Mouse (Mus musculus): ENCODE results near the gene Cdkal1.

Gene Cdkal1

DNA sequence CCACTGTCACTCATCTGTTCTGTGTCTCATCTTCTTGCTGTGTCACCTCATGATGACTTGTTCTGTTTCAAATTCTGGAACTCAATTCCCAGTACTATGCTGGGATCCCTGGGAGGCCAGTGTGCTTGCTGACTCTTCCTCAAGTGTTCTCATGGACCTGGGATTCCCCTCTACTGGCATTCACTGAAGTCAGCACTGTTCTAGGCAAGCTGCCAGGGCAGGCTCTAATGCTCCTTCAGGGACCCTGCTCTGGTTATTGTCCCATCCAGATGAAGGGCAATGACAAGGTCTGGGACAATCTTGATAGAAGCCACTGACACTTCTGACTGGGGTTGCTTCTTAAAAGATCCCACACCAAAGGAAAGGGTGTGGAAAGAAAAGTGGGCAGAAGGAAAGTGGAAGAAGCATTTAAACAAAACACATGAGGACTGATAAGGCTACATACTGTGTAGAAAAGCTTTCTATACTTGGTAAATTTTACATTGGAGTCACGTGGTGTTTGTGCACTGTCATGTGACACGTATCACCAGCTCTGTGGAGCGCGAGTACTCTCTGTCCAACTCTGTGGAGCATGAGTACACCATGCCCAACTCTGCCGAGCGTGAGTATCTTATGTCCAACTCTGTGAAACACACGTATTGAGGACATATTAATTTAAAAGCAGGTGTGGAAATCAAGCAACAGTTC, 227.9 kb downstream of the Cdkal1 start:
- DNase-seq (ENCODE audit: low spot score), result no peak

DNA sequence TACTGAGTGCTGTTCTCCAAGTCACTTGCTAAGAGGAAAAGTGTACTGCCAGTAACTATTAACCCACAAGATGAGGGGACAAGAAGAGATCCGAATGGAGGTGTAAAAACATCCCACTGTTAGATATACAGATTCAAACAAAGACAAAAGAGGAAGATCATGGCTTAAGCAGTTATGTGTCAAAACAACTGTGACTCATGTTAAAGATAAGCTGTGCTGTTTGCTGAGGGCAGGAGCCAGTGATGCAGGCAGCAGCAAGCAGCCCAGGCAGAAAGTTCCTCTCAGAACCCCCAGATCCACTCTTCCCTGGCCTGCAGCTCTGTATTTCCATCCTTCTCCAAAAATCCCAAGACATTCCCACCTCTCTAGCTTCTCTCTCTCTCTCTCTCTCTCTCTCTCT, 230.5 kb downstream of the Cdkal1 start:
- DNase-seq (ENCODE audit: low spot score), result no peak

DNA sequence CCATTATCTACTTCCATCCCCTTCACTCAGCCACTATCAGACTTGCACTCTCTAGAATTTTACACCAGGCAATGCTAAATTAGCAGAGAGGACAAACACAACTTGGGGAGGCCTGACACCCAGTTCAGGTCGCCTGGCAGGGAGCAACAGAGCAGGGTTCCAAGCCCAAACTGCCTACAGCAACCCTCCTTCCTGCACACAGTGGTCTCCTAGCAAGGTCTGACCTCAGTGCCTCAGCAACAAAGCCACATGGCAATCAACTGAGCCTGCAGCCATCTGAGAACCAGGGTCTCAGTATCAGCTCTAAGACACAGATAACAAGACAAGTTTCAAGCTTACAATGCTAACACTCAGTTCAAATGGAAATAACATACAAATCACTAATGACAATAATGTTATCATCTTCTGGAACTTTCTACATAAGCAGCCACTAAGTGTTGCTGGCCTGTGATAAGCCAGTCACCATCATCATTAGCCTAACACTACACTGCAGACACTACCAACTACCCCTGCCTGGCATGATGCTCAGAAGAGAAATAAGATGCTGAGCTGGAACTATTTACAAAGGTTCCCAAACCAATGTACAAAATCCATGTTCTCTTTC, 231.7 kb downstream of the Cdkal1 start:
- DNase-seq (ENCODE audit: low spot score), result no peak

DNA sequence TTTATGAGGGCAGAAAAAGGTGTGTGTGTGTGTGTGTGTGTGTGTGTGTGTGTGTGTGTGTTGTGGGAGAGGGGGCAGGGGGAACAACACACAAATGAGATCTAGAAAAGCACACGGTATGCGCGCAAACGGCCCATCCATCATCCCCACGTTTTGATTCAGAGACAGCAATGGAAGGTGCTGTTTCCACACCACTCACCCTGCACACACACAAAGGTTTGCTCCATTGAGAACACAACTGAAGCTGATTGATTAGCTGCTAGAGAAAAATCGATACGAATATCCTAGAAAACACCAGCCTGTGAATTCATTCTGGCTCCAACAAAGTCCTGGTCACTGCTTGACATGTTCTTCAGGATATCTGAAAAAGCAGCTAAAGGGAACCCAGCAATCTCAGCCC, 233.6 kb downstream of the Cdkal1 start:
- DNase-seq (ENCODE audit: low spot score), result no peak

- no peak for DNase-seq (ENCODE audit: low spot score)
These were observed 234.1 kb downstream of the Cdkal1 start for GRCm38 (mm10) chr13:29621363-29621762.

DNA sequence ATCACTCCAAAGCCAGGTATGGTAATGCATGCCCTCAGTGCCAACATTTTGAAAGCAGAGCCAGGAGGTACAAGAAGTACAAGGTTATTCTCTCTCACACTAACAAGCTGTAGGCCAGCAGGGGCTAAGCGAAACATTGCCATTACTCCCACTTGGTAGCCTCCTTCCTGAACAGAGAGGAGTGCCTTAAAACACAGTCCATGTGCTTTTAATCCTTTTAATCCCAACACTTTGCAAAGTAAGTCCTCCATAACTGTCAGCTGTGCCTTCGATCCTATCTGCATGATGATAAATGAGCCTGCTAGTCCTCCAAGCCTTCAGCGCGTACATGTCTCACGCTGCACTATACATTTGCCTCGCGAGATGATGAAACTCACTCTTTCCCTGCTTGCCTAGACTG, 234.6 kb downstream of the Cdkal1 start:
- no peak for DNase-seq (ENCODE audit: low spot score)

- no peak for DNase-seq (ENCODE audit: low spot score)
These were observed 238.8 kb downstream of the Cdkal1 start for GRCm38 (mm10) chr13:29616654-29617171.

DNA sequence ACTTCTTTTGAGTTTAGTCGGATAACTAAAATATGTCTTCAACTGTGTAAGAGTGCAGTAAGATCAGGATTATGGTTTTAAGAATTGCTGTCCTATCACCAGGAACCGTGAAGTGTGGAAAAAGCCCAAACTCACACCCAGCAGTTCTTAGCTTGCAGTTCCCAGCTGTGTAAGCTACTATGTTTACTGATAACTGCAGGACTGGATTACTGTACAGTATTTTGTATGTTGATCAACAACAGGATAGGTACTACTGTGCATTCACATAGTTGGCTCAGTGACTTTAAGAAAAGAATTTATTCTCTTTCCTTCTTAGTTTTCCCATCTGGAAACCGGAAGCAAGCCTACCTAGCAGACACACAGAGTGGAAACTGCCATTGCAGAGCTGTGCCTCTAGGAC, 239.5 kb downstream of the Cdkal1 start:
- no peak for DNase-seq (ENCODE audit: low spot score)

DNA sequence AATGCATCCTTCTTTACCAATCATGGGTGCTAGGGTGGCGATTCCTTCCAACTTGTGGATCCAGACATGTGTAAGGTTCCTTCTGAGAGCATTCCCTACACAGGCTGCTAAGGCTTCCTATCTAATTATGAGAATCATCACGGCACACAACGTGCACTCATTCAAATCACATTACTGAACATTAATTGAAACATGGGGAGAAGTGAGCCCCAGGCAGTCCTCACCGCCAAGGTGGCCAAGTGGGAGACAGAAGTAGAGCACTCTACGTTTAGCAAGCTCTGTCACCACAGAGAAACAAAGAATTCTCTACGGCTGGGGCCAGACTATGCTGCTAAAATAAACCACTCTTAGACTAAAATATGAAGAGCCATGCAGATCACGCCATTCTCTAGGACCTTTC, 240.4 kb downstream of the Cdkal1 start:
- DNase-seq (ENCODE audit: low spot score), result no peak

GRCm38 (mm10) chr13:29610051-29610931, 245.2 kb downstream of the Cdkal1 start:
- DNase-seq (ENCODE audit: low spot score), result peak; percentile 71

- no peak for DNase-seq (ENCODE audit: low spot score)
These were observed 246.0 kb downstream of the Cdkal1 start for GRCm38 (mm10) chr13:29609441-29609840.

DNA sequence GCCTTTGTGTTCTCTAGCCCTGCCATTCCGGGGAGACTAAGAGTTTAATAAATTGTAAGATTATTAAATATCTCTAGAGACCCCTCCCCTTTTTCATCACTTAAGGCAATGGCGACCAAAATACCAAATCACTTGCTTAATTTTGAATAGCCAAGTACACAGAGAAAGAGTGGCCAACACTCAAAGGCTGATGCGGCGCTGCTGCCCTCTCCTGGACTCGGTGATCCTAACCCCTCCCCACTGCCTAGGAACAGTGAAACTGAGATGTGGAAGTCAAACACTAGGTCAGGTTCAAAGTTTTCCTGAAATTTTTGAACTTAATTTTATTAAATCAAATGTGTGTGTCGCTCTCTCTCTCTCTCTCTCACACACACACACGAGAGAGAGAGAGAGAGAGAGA, 251.2 kb downstream of the Cdkal1 start:
- DNase-seq (ENCODE audit: low spot score), result peak; percentile 82

- no peak for DNase-seq (ENCODE audit: low spot score)
These were observed 251.9 kb downstream of the Cdkal1 start for GRCm38 (mm10) chr13:29603597-29603996.

- no peak for DNase-seq (ENCODE audit: low spot score)
These were observed 254.4 kb downstream of the Cdkal1 start for GRCm38 (mm10) chr13:29601033-29601432.

DNA sequence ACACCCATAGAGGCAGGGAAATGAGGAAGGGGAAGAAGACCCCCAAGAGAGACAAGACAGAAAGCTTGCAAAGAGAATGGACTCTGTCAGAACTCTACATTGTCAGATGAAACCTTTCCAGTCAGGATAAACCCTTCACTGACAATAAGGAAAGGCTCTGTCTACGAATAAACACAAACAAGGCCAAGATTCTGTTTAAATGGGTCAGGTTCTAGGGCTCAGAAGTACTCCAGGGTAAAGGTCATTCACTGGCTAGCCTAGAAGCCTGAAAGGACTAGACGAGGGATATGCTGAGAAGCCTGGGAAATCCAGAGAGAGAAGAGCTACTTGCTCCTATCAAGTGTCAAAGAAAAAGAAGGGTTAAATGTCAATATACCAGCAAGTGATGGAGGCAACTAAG, 255.8 kb downstream of the Cdkal1 start:
- no peak for DNase-seq (ENCODE audit: low spot score)

GRCm38 (mm10) chr13:29596735-29597134, 258.7 kb downstream of the Cdkal1 start:
- no peak for DNase-seq (ENCODE audit: low spot score)

DNA sequence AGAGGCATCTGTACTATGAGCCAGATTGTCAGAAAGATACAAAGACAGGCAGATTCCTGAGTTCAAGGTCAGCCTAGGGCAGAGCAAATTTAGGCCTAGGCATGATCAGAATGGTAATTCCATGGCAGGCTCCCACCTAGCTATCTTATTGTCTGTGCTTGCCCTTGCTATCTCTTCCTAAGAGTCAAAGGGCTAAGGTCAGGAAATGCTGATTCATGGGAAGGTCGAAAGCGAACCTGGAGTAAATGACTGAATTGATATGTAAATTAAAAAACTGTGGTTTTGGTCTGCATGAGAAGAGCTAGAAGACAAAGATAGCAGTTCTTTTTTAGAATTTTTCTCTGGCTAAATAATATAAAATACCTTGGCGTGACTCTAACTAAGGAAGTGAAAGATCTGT, 262.4 kb downstream of the Cdkal1 start:
- no peak for DNase-seq (ENCODE audit: low spot score)

- no peak for DNase-seq (ENCODE audit: low spot score)
These were observed 264.8 kb downstream of the Cdkal1 start for GRCm38 (mm10) chr13:29590685-29591084.

DNA sequence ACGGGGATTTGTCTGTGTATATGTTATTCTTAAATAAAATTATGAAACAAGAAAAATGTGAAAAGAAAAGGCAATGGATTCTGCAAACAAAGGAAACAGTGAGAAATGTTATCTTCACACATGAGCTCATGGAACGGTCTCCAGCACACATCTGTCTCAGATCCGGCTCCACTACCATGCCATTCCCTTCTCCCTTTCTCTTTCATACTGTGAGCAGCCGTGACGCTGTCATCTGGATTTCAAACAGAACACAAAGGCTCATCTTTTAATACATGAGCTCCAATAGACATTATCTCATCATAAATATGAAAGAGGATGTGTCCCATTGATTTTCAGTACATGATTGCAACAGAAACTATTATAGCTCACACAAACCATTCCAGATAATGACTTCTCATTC, 265.3 kb downstream of the Cdkal1 start:
- no peak for DNase-seq (ENCODE audit: low spot score)

DNA sequence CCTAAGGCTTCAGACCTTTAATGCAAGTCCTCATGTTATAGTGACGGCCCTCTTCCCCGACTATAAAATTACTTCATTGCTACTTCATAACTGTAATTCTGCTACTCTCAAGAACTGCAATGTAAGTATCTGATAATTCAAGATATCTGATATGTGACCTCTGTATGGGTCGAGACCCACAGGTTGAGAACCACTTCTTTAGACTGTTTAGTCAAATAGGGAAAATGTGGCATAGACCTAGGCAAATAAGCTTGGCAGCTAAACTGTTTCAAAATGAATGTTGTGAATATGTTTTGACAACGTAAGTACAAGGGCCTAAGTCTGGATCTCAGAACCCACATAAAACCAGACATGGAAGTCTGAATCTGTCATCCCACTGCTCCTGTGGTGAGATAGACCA, 266.8 kb downstream of the Cdkal1 start:
- no peak for DNase-seq (ENCODE audit: low spot score)

GRCm38 (mm10) chr13:29581762-29582700, 273.4 kb downstream of the Cdkal1 start:
- DNase-seq (ENCODE audit: low spot score), result no peak

GRCm38 (mm10) chr13:29580780-29581179, 274.7 kb downstream of the Cdkal1 start:
- DNase-seq (ENCODE audit: low spot score), result no peak
